Mouse (Mus musculus) hematopoietic stem cell, adult 5-6 weeks (primary cell): Measurements from ENCODE around the gene Wdr72. TPM values are rescaled to one million over a fixed set of nuclear protein-coding genes. Genes with fewer than 3 reads are reported as not detected.
A peak's percentile ranks its signal among the peaks of the same experiment; 100 is the strongest.

Source experiments
- ATAC-seq, 2 experiments: fragments of 125-278 bp in 1 of 2; replicated peaks in 1 of 2; 2 replicates each; pipeline ENCODE4 v1.8.0; 2016 to 2017; ENCODE audit warnings: inconsistent platforms in 2 of 2, mild to moderate bottlenecking in 2 of 2, moderate number of reproducible peaks in 2 of 2, low read depth in 1 of 2, moderate TSS enrichment in 1 of 2; ENCODE audit not compliant: low FRiP score in 2 of 2, poor library complexity in 2 of 2, severe bottlenecking in 2 of 2, insufficient read depth in 1 of 2, low TSS enrichment in 1 of 2
- total RNA-seq: library from RNA; stranded (forward); fragments of 172-1452, 232-1000 nt; gene quantifications from 2 replicates; pipeline ENCODE4 v1.2.3, GENCODE M21; 2017

The Wdr72 gene
- not detected in 2 replicates for total RNA-seq

GRCm38 (mm10) chr9:74109761-74110460 lies at the start of gene Wdr72:
Gene Wdr72, plus strand, starts transcription at chr9:74110356.
- ATAC-seq: no peak

- ATAC-seq: no peak
Measured at GRCm38 (mm10) chr9:74066278-74066677, 43.9 kb upstream of the Wdr72 start.

GRCm38 (mm10) chr9:74066766-74067165 lies 43.4 kb upstream of the Wdr72 start:
- no peak for ATAC-seq

DNA sequence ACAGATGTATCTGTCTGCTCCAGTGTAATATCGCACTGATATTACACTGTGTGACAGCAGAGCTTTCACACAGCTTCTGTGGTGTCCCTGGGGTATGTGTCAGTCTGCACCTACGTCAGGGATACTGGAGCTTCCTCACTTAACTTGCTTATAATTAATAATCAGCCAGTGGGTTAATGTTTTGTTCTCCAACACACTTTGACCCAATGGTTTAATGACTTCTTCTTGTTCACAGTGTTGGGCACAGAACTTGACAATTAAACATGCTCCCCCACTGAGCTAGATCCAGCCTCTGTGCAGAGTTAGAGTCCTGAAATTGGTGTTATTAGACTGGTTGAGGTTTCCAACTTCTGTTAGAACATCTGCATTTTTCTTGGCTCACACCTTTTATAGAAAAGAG lies 34.2 kb upstream of the Wdr72 start:
- ATAC-seq: no peak

GRCm38 (mm10) chr9:74078458-74078857 lies 31.7 kb upstream of the Wdr72 start:
- ATAC-seq: no peak

GRCm38 (mm10) chr9:74080241-74080640 lies 29.9 kb upstream of the Wdr72 start:
- peak in 1 of 2 experiments; percentile 42; a peak in 2 of 4 replicates for ATAC-seq

- no peak for ATAC-seq
Measured at GRCm38 (mm10) chr9:74101591-74101990, 8.6 kb upstream of the Wdr72 start.

GRCm38 (mm10) chr9:74102615-74103014 lies 7.5 kb upstream of the Wdr72 start:
- no peak for ATAC-seq

GRCm38 (mm10) chr9:74110461-74110816 lies 283 bp downstream of the Wdr72 start:
- no peak for ATAC-seq

DNA sequence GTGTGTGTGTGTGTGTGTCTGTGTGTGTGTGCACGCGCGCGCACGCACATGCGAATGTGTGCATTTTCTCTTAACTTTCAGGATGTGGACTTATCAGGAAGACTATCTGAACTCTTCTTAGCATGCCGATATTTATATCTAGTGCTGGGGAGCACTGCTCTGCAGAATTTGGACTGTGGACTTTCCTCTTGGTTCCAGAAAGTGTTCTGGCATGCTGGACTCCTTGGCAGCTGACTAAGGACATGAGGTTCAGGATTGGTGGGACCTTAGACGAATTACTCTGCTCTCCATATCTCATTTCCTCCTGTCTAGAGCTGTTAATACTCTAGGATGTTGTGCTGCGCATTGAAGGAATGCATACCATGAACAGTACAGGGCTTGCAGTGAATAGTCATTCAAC lies 2.4 kb downstream of the Wdr72 start:
- ATAC-seq: no peak

- ATAC-seq: peak in 1 of 2 experiments; percentile 56; a peak in 1 of 4 replicates
Measured at GRCm38 (mm10) chr9:74126222-74126621, 16.1 kb downstream of the Wdr72 start.

DNA sequence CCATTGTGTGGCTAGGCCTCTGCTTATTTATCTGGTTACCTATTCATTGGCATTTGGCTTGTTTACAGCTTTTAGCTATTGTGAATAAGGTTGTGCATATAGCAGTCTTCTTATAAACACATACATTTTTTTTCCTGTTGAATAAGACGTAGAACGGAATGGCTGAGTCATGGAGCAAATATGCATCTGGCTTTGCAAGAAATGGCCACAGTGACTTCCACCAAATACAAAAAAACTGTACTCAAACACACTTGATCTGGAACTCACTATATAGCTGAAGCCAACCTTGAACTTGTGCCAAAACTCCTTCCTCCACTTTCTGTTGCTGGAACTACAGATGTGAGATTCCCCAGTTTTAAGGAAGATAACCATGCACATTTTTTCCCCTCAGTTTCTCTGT lies 23.9 kb downstream of the Wdr72 start:
- no peak for ATAC-seq

- ATAC-seq: peak; percentile 80 to 89
Measured at GRCm38 (mm10) chr9:74141864-74142263, 31.7 kb downstream of the Wdr72 start.

- ATAC-seq: no peak
Measured at GRCm38 (mm10) chr9:74142705-74143104, 32.5 kb downstream of the Wdr72 start.

GRCm38 (mm10) chr9:74145203-74145602 lies 35.0 kb downstream of the Wdr72 start:
- no peak for ATAC-seq

- no peak for ATAC-seq
Measured at GRCm38 (mm10) chr9:74148306-74148705, 38.1 kb downstream of the Wdr72 start.

DNA sequence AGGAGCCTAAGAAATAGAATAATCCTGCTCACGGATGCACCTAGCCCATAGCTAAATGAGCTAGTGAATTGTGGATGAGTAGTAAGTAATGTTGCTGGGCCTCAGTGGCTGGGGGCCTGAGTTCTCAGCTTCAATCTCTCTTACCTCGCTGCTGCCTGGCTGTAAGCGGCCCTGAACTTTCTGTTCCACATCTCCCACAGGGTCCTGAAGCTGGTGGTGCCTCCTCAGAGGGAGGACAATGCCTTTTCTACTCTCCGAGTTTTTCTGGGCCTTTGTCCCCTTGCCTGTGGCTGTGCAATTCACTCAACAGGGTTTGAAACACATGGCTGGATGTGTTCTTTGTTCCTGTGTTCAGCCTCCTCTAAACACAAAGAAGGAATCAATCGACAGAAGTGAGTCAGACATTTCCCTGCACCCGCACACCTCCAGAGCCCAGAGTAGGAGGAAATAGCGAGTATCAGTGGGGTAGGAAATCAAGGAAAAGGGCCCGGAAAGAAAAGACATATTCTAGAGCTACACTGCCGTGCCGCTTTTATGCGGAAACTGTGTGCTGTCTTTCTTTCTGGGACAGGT lies 50.3 kb downstream of the Wdr72 start:
- ATAC-seq: no peak

DNA sequence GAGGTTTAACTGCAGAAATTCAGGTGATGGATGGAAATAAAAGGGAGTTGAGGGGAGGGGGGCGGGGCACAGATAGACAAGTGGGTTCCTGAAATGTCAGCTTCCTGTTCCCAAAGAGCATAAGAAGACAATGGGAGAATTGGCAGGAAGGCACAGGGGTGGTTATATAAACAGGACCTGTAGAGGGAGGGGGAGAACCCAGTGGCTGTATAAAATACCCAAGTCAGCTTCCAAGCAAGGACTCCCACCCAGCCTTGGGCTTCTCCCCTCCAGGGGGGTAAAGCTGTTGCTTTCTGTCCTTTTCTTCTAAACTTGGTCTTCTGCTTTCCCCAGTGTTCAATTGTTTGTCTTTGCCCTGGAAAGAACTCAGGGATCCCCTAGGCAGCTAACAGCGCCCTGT lies 55.5 kb downstream of the Wdr72 start:
- no peak for ATAC-seq

DNA sequence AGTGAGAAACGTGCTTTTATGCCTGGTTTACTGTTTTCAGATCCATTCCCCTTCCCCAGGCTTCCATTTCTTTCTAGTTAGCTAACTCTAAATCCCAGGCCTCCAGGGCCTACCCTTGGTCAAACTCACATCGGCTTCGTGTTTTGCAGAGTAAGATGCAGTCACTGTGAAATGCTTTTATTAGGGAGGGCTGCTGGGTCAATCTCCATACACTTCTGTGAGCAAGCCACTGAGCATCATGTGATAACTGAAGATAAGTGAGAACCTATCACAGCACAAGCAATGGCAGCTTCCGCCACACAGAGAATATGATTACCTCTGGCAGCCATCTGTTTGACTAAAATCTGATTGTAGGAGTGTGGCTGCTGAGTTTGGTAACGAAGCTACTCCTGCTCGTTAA lies 59.7 kb downstream of the Wdr72 start:
- ATAC-seq: no peak
